Mouse (Mus musculus) cerebellum, adult 2 months (tissue): ENCODE data around the gene Dennd6b.

ENCODE experiments used
- CTCF ChIP-seq: fragments of 200-500 bp; IDR thresholded peaks from 2 replicates; pipeline ENCODE4 v1.5.1; 2011; ENCODE audit warnings: low read depth, mild to moderate bottlenecking, control low read depth, low read length, moderate library complexity, borderline replicate concordance; ENCODE audit not compliant: insufficient read depth
- POLR2A ChIP-seq: fragments of 200-500 bp; IDR thresholded peaks from 2 replicates; pipeline ENCODE4 v1.6.1; 2011; ENCODE audit warnings: low read length, control low read depth, borderline replicate concordance; ENCODE audit not compliant: insufficient read depth

DNA sequence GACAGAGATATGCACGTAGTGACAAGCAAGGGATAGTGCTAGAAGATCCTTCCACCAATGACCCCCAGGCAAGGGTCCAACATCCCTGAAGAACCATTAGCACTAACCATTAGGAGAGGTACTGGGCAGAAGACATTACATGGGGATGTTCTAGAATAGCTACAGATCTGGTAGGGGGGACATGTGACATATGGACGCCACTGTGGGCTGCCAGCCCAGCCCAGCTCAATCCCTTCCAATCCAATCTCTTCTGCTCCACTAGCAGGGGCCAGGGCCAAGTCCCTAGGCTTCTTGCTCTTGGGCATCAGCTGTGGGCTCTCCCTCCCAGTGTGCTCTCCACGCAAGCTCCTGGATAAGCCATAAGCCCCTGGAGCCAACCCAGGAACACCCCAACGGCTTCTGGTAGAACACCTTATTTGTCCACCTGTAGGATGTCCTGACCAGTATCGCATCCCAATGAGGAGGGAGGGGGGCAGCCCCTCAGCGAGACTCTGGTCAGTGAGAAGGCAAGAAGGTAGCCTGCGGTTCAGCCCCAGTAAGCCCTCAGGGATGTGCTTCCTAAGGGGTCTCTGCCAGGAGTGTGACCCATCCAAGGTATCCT is 17.9 kb downstream of the Dennd6b start:
- TF ChIP-seq CTCF: no peak
- TF ChIP-seq POLR2A: no peak; the same call in 1 of the 2 replicates
